Mouse (Mus musculus) kidney, adult 2 months (tissue): ENCODE data around the gene Taok2.

Experiments used
- CTCF ChIP-seq: fragments of 200-500 bp; conservative IDR thresholded peaks from 2 replicates; pipeline ENCODE4 v1.5.1; 2011; ENCODE audit warnings: low read depth, mild to moderate bottlenecking, control low read depth, low read length, moderate library complexity, mixed read lengths; ENCODE audit not compliant: insufficient read depth, insufficient read length
- POLR2A ChIP-seq: fragments of 200-500 bp; IDR thresholded peaks from one replicate; pipeline ENCODE4 v1.6.1; 2011; ENCODE audit warnings: low read depth, low read length, control low read depth

DNA sequence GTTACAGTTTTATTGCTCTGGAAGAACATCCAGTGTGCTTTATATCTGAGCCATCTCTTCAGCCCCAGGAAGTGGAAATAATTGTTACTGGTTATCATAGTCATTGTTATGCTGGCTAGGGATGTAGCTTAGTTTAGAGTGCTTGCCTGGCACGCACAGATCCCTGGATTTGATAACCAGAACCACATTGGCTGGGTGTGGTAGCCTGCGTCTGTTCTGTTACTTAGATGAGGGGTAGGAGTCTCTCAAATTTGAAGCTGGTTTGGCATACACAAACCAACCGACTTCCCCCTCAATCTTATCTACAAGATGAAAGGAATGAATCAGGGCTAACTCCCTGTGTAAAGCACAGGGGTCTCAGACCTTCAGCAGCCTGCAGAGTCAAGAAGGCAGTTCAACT lies 41.8 kb upstream of the Taok2 start:
- TF ChIP-seq POLR2A: no peak
- no peak for TF ChIP-seq CTCF
